Mouse (Mus musculus) heart, postnatal 4 days (tissue): ENCODE results near the gene Hoxc6. TPM values are rescaled to one million over a fixed set of nuclear protein-coding genes. Genes with fewer than 3 reads are reported as not detected.

Experiments
- DNase-seq: peaks from one replicate; pipeline ENCODE4 v3.0.0; 2021
- total RNA-seq, 2 experiments: library from RNA; stranded (reverse); gene quantifications; 2 replicates each; pipeline ENCODE4 v1.2.3; 2021

Gene Hoxc6
- total RNA-seq, 2 experiments from 2014 or later = 0.16 TPM; not detected in 1

- DNase-seq = no peak
Observed at GRCm38 (mm10) chr15:103014166-103015008, 16.3 kb downstream of the Hoxc6 start.

GRCm38 (mm10) chr15:103015009-103015399, 16.9 kb downstream of the Hoxc6 start:
- no peak for DNase-seq

DNA sequence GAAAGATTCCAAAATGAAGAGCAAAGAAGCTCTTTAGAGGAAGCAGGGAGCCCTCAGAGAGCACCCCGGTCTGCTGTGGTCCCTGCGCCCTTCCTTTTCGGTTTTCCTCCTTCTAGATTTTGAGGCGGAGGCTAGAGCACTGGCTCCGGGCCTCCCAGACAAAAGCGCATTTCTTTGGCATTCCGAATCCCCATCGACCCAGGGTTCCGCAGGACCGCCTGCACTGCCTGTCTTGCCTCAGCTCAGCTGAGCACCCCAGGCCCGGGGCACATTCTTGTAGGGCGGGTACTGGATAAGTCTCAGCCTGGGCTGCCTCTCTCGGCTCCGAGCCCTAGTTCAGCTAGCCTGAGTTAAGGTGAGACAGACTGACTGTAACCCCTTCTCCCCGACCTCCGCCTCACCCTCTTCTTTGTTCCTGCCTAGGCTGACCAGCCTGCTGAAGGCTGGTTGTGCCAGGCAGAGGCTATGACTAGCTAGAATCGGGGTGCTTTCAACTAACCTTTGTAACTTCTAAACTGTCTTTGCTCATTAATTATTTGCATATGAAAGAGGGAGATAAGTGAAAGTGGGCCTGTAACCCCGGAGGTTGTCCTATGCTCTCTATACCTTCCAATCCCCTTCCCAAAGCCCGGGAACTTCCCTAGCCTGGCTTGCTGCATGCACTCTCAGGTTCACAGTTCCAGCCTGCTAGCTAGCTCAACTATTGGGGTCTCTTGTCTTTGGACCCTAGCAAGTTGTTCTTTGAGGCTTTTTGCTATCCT, 17.5 kb downstream of the Hoxc6 start:
- DNase-seq = no peak

GRCm38 (mm10) chr15:103018636-103019035, 20.6 kb downstream of the Hoxc6 start, which contains the start of gene Hoxc4:
Hoxc4 (plus strand) TSS chr15:103018934.
- no peak for DNase-seq

- no peak for DNase-seq
Observed at GRCm38 (mm10) chr15:103020899-103021418, 22.9 kb downstream of the Hoxc6 start.

GRCm38 (mm10) chr15:103021544-103021943, 23.5 kb downstream of the Hoxc6 start:
- no peak for DNase-seq

DNA sequence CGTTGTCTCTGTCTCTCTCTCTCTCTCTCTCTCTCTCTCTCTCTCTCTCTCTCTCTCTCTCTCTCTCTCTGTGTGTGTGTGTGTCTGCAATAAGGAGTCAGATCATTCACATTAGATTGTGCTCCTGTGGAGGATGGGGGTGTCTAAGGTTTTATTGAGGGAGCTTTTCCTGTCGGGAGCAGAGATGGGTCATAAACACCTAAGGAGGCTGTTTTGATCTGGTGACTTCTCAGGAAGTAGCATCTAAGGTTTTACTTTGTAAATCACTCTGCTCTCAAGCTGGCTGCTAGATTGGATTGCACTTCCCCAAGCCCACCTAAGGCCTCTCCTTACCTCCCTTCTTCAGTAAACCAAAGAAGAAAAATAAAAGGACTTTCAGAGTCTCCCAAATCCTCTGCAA, 26.1 kb downstream of the Hoxc6 start:
- no peak for DNase-seq

GRCm38 (mm10) chr15:103027266-103028235, 29.5 kb downstream of the Hoxc6 start:
- DNase-seq = no peak

DNA sequence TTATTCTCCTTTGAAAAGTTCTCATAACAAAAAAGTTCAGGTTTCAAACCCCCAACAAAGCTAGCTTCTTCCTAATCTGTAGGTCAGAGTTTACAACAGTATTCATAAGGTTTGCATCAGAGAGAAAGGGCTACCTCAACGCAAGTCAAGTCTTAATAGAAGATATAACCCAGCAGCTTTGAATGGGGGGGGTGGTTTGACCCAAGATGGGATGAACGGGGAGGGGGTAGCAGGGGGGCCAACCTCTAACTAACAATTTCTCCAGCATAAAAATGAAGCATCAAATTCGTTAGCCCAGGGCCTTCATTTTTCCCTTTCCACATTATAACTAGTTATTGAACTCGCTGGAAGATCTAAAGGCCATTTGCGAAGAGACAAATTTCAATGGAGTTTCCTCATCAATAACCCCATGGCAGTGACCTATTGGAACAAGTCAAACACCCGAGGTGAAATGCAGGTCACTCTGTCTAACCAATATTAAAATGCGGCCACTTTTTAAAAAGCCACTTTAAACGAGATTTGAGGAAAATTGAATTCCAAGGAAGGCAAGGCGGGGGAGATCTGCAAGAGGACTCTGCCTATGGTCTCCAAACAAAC, 31.0 kb downstream of the Hoxc6 start:
- DNase-seq = no peak

DNA sequence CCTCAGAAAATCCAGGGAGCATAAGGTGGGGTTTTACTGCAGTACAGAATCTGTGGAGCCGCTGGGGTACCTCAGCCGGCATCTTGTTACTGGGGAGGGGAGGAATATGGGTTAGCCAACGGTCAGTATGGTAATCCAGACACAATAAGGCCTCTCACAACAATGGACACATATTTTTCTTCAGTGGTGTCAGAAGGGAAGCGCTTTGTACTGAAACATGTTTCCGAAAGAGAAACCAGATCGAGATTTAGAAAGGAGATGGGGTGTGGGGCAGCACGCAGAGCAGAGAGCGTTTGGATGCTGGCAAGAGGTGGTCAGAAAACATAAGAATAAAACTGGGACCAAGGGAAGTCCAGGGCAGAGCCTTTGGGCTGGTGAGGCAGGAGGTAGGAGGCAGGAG, 32.1 kb downstream of the Hoxc6 start:
- no peak for DNase-seq

DNA sequence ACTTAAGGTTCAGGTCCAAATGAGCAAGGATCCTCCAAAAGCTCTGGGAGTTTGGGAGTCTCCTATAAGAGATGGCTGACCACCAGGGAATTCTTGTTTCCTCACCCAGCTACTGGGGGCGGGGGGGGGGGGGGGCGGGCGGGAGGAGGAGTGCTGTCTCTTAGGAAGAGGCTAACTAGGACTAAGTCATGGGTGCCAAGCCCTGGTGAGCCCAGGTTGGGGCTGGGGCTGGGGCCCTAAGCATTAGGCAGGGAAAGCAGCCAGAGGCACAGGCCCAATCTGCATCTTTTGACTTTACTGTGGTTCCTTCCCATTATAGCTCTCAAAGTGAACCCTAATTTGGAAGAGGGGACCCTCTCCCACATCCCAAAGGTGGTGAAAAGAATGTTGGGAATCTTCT, 34.1 kb downstream of the Hoxc6 start:
- no peak for DNase-seq

DNA sequence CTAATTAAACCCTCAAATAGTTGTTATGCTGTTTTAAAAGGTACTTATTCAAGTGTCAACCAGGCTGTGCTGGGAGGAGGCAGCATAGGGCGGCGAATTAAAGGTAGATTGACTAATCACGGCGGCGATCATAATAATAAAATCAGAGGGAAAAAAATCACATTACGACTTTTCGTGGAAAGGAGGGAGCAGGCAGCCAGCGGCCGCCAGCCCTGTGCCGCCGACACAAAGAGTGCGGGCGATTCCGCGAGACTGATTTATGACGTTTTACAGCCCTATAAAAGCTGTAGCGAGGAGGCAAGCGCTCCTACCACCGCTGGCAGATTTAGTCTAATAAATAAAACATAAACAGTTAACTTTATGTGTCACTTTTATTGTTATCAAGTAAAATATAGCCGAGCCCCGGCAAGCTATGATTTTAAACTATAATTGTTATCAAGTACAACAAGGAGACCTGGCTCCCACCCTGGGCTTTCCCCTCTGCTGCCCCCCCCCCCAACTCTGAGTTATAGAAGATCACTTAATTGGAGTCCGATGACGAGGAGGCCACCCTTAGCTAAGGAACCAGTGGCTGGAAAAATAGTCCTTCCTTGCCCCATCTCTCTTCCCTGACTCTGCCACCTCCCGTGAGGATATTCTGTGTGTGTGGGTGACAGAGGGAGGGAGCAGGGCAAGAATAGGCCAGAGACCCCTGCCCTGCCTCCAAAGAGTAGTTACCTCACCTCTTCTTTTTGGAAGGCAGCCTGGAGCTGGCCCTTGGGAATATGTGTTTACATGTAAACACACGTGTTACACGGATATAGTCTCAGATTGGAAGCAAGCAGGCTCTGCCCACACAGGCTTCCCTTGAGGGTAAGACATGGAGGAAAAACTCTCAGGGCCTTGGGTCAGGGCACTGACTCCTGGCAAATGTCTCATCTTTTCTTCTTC, 34.9 kb downstream of the Hoxc6 start:
- no peak for DNase-seq

DNA sequence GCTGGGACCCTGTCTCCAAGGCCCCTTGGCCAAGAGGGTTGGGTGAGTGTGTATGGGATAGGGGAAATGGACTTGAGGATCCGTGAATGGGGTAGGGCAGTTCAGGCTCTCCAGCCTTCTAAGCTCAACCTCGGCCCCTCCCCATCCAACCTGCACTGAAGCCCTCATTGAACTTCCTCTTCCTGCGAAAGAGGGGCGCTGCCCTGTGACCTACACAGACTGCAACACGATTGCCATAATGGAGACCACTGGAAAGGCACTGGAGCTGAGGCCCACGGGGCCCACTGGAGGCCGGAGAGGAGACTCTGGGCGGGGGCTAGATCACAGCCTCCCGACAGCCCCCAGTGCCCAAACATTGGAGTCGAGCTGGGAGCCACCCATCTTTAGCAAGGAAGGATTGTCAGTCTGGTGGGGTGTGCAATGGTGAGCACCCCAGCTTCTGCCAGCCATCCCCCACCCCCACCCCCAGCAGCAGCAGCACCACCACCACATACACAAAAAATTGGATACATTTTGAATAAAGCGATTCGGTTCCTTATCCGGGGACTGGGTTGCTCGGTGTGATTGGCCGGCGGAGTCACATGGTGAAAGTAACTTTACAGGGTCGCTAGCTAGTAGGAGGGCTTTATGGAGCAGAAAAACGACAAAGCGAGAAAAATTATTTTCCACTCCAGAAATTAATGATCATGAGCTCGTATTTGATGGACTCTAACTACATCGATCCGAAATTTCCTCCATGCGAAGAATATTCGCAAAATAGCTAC, 36.2 kb downstream of the Hoxc6 start:
- no peak for DNase-seq

GRCm38 (mm10) chr15:103034807-103035547, 36.9 kb downstream of the Hoxc6 start:
- no peak for DNase-seq

DNA sequence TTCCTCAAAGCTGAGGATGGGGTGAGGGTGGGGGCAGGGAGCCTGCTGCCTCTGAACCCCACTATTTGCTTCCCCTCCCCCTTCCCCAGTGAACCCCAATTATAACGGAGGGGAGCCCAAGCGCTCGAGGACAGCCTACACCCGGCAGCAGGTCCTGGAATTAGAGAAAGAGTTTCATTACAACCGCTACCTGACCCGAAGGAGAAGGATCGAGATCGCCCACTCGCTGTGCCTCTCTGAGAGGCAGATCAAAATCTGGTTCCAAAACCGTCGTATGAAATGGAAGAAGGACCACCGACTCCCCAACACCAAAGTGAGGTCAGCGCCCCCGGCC, 37.5 kb downstream of the Hoxc6 start:
- no peak for DNase-seq

- DNase-seq = no peak
Observed at GRCm38 (mm10) chr15:103037579-103037978, 39.5 kb downstream of the Hoxc6 start.

DNA sequence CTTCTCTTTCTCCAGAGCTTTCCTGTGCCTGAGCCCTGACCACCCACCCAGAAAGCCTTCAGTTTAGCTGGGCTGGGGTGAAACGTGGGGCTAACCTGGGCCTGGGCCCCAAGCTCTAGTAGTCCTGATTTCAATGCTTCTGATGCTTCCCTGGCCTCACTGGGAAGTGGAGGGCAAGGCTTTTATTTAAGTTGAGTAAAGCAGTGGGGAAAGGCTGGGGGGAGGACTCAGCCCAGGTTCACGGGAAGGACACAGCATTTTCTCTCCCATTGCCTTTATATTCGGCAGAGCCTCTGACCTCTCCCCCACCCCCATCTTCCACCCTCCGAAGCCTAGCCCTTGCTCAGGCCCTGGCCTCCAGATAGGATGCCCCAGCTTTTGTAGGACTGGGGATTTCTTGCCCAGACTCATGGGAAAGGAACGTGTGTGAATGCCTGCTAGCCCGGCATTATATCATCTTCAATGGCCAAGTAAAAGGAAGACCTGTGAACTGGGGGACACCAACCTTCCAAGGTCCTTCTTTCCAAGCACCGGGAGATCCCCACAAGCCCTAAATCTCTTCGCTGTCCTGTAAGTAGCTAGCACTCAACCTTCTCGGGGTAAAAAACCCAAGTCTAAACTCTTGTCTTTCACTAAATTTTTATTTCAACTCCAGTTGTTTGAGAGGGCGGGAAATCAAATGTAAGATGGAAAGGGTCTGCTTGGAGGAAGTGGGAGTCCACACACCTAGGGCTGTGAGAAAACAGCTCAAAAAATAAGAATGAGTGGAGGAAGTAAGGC, 40.8 kb downstream of the Hoxc6 start:
- DNase-seq = no peak

DNA sequence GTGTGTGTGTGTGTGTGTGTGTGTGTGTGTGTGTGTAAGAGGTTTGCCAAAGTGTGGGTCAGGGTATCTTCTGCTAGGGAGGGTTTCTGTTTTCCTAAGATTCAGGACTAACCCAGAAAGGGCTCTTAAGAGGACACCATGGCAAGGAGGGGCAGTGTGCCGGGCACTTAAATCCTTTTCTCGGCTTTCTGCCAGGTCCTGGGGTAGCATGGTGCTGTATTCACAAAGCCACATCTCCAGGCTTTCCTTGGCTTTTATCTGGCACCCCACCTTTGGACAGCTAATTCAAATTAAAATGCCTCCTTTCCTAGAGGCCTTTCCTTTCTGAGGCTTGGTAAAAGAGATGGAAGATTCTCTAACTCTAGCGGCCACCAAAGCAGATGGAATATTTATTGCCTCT, 41.6 kb downstream of the Hoxc6 start:
- no peak for DNase-seq
